ENCODE assay signal across 8 mouse cellular contexts in the genomic region with DNA sequence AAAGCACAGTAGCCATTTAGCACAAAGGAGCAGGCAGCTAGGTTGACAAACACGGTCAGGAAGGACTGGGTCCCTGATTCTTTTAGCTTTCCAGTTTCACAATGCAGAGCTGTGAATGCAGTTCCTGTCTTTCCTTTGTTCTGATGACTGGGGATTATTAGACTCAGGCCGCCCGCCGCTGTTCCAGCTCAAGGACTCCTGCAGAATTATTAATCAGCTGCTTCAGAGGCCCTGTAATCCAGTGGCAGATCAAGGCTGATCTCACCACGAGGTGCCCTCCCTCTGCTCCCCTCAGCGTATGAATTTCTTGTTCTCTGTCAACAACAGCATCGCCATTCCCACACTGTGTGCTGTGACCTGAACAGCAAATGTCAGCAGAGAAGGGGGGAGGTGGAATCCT.
DNase-seq lines count a peak whose midpoint lies in the region; ATAC-seq and TF ChIP-seq lines count a peak whose summit lies in the region.

No protein-coding gene starts in this region.

- ATAC-seq in hindbrain, embryonic 14.5 days (ENCODE audit: low FRiP score), result peak; percentile 84
- ATAC-seq in liver, postnatal 0 days, result no peak

- H3K9me3 ChIP-seq in hindbrain, embryonic 14.5 days (ENCODE audit: control insufficient read depth, low read length), result no peaks in the 10 kb centered on the region
- H3K9me3 ChIP-seq in liver, postnatal 0 days (ENCODE audit: low read length), result no peaks in the 10 kb centered on the region

- H3K36me3 ChIP-seq in hindbrain, embryonic 14.5 days (replicated peaks; ENCODE audit: control insufficient read depth, insufficient read depth), result peaks cover 13% of the 10 kb centered on the region; the same call in 1 of the 2 replicates
- peaks cover 2% of the 10 kb centered on the region; the same call in 1 of the 2 replicates for H3K36me3 ChIP-seq in liver, postnatal 0 days (replicated peaks; ENCODE audit: insufficient read depth, low read length)

- no peak overlapping the region for H3K4me2 ChIP-seq in hindbrain, embryonic 14.5 days (replicated peaks)
- no peak overlapping the region for H3K4me2 ChIP-seq in liver, postnatal 0 days (ENCODE audit: low read depth, low read length)

- H3K9ac ChIP-seq in hindbrain, embryonic 14.5 days, result peak overlapping the region; percentile 56
- H3K9ac ChIP-seq in liver, postnatal 0 days (replicated peaks), result no peak overlapping the region

- DNase-seq in layer of hippocampus, adult 11-12 months (ENCODE audit: low spot score), result peak; percentile 65
- no peak for DNase-seq in layer of hippocampus, adult 9-10 months (ENCODE audit: low spot score)
- peak; percentile 82 for DNase-seq in embryo, embryonic 10.5 days (ENCODE audit: low spot score)
- peak; percentile 83 for DNase-seq in hindbrain, embryonic 14.5 days (ENCODE audit: low spot score)
- DNase-seq in left cerebral cortex, postnatal 14 days (ENCODE audit: low spot score in 2 of 2), result peak; percentile 41 to 49
- peak; percentile 83 for DNase-seq in retina, embryonic 14.5 days (ENCODE audit: low spot score)
- no peak for DNase-seq in liver, postnatal 0 days
- DNase-seq in thymus, postnatal 4 days, result no peak

- TF ChIP-seq CTCF in liver, postnatal 0 days (IDR thresholded peaks at IDR 0.05; ENCODE audit: low read depth), result no peak

- WGBS in hindbrain, embryonic 14.5 days, result 3% methylated on average over 7 of the region's 7 CpGs
- 65% methylated on average over 7 of the region's 7 CpGs for WGBS in liver, postnatal 0 days (ENCODE audit: insufficient replicate concordance)

- H3K27me3 ChIP-seq in hindbrain, embryonic 14.5 days (ENCODE audit: control insufficient read depth, insufficient read depth, low read length), result no peaks in the 10 kb centered on the region
- no peaks in the 10 kb centered on the region for H3K27me3 ChIP-seq in liver, postnatal 0 days (ENCODE audit: insufficient read depth, low read length)

- H3K4me1 ChIP-seq in hindbrain, embryonic 14.5 days (replicated peaks; ENCODE audit: control insufficient read depth, insufficient read depth, low read length), result peaks cover 65% of the 10 kb centered on the region
- no peaks in the 10 kb centered on the region for H3K4me1 ChIP-seq in liver, postnatal 0 days (ENCODE audit: insufficient read depth)

- no peak overlapping the region for H3K4me3 ChIP-seq in hindbrain, embryonic 14.5 days (replicated peaks; ENCODE audit: low read length)
- H3K4me3 ChIP-seq in liver, postnatal 0 days (ENCODE audit: low read depth, low read length), result no peak overlapping the region

- no peak for TF ChIP-seq EP300 in liver, postnatal 0 days (IDR thresholded peaks at IDR 0.05; ENCODE audit: low read depth)

- H3K27ac ChIP-seq in hindbrain, embryonic 14.5 days, result peak overlapping the region; percentile 99
- H3K27ac ChIP-seq in liver, postnatal 0 days (ENCODE audit: low read depth), result no peak overlapping the region

- intact Hi-C loops in left cerebral cortex, postnatal 14 days (cut with DNase I), result loop anchor here (5.0 kb wide), 1 partner anchor 191 kb away; a partner anchor contains a TSS

Comparison
In these comparisons a context has a peak if more than half of its experiments do, and no peak if none do; other contexts are left out.
1. DNase-seq: peak in layer of hippocampus, adult 11-12 months (single experiment), embryo, embryonic 10.5 days (single experiment), hindbrain, embryonic 14.5 days (single experiment), left cerebral cortex, postnatal 14 days (2 of 2) and retina, embryonic 14.5 days (single experiment); none in layer of hippocampus, adult 9-10 months (single experiment), liver, postnatal 0 days (single experiment) and thymus, postnatal 4 days (single experiment).